Mouse (Mus musculus): Measurements from ENCODE around the gene Mblac2.
"Not testable (repeated sequence)": the region's sequence is repeated elsewhere in the genome, so short reads cannot be mapped to it uniquely, and the experiment has no call there.

Mblac2 gene

GRCm38 (mm10) chr13:81710775-81711545, at the start of gene Mblac2, which contains the start of gene Polr3g:
TSS of gene Mblac2 (plus strand) at chr13:81711341.
TSS of gene Polr3g (minus strand) at chr13:81711013.
- peak; percentile 97 to 98 for DNase-seq

- DNase-seq, result peak; percentile 26 to 57
Observed at GRCm38 (mm10) chr13:81663566-81664330, 47.4 kb upstream of the Mblac2 start.

- peak; percentile 48 to 55 for DNase-seq
Observed at GRCm38 (mm10) chr13:81664331-81664698, 46.8 kb upstream of the Mblac2 start.

- no peak for DNase-seq
Observed at GRCm38 (mm10) chr13:81667713-81668112, 43.4 kb upstream of the Mblac2 start.

- DNase-seq, result no peak
Observed at GRCm38 (mm10) chr13:81675333-81675732, 35.8 kb upstream of the Mblac2 start.

GRCm38 (mm10) chr13:81683107-81683506, 28.0 kb upstream of the Mblac2 start:
- no peak for DNase-seq

- DNase-seq, result no peak
Observed at GRCm38 (mm10) chr13:81684258-81684657, 26.9 kb upstream of the Mblac2 start.

GRCm38 (mm10) chr13:81684884-81685283, 26.3 kb upstream of the Mblac2 start:
- DNase-seq, result no peak

GRCm38 (mm10) chr13:81689587-81689986, 21.6 kb upstream of the Mblac2 start:
- DNase-seq, result no peak

- DNase-seq, result no peak
Observed at GRCm38 (mm10) chr13:81690477-81690876, 20.7 kb upstream of the Mblac2 start.

- peak in 1 of 2 experiments; percentile 7 for DNase-seq
Observed at GRCm38 (mm10) chr13:81691606-81692005, 19.5 kb upstream of the Mblac2 start.

- DNase-seq, result no peak
Observed at GRCm38 (mm10) chr13:81694446-81694845, 16.7 kb upstream of the Mblac2 start.

GRCm38 (mm10) chr13:81703148-81703547, 8.0 kb upstream of the Mblac2 start:
- no peak for DNase-seq

- no peak for DNase-seq
Observed at GRCm38 (mm10) chr13:81703621-81704020, 7.5 kb upstream of the Mblac2 start.

GRCm38 (mm10) chr13:81706311-81706710, 4.8 kb upstream of the Mblac2 start:
- no peak for DNase-seq

- no peak for DNase-seq
Observed at GRCm38 (mm10) chr13:81709805-81710204, 1.3 kb upstream of the Mblac2 start.

- DNase-seq, result no peak
Observed at GRCm38 (mm10) chr13:81710266-81710665, 875 bp upstream of the Mblac2 start.

- DNase-seq, result peak; percentile 69 to 70
Observed at GRCm38 (mm10) chr13:81711546-81712371, 618 bp downstream of the Mblac2 start.

GRCm38 (mm10) chr13:81713896-81714295, 2.8 kb downstream of the Mblac2 start:
- DNase-seq, result no peak

GRCm38 (mm10) chr13:81728141-81728540, 17.0 kb downstream of the Mblac2 start:
- DNase-seq, result not testable (repeated sequence)

GRCm38 (mm10) chr13:81729102-81729501, 18.0 kb downstream of the Mblac2 start:
- no peak for DNase-seq

GRCm38 (mm10) chr13:81730362-81730761, 19.2 kb downstream of the Mblac2 start:
- no peak for DNase-seq

- DNase-seq, result no peak
Observed at GRCm38 (mm10) chr13:81736606-81737005, 25.5 kb downstream of the Mblac2 start.

Data from cerebellum, postnatal 14 days (tissue).